Mouse (Mus musculus) thymus, adult 18-20 months (tissue): Measurements from ENCODE around the gene Yipf6.
A peak's percentile ranks its signal among the peaks of the same experiment; 100 is the strongest.
"Not testable (repeated sequence)": the region's sequence is repeated elsewhere in the genome, so short reads cannot be mapped to it uniquely, and the experiment has no call there.

Source experiments
- DNase-seq, 2 experiments: peaks; one replicate each; pipeline ENCODE4 v3.0.0; 2022; ENCODE audit warnings: mixed read lengths in 2 of 2

Yipf6 gene

DNA sequence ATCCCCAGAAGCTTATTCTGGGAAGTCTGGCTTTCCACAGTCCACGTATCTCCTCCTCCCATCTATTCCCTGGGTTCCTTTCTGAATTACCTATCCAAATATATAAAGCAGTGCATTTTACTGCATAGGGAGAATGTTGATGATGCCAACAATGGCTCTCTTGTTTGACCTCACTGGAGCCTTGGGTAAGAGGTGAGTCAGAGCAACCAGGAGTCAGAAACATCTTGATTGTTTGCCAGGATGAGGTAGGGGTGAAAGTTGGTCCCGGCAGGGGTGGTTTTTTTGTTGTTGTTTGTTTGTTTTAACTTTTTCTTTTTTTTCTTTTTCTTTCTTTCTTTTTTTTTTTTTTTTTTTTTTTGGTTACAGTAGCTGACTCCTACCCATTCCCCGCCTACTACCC, at the start of gene Yipf6:
Gene Yipf6, plus strand, starts transcription at position 216 of the 400 bp plus-strand sequence.
- no peak for DNase-seq

DNA sequence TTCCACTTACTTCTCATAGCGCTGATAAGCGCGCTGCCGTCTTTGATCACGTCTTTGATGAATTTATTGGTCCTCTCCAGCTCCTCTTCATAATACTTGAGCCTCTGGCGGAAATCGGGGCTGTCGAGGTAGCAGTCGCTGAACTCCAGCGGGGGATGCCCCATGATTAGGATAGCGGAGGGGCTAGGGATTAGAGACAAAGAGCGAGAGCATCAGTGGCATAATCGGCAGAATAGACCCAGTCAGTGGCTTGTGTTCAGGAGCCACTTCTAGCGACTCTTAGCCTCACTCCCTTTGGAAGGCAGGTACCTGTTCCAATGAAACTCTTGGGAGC, 46.1 kb upstream of the Yipf6 start:
- DNase-seq, result no peak

DNA sequence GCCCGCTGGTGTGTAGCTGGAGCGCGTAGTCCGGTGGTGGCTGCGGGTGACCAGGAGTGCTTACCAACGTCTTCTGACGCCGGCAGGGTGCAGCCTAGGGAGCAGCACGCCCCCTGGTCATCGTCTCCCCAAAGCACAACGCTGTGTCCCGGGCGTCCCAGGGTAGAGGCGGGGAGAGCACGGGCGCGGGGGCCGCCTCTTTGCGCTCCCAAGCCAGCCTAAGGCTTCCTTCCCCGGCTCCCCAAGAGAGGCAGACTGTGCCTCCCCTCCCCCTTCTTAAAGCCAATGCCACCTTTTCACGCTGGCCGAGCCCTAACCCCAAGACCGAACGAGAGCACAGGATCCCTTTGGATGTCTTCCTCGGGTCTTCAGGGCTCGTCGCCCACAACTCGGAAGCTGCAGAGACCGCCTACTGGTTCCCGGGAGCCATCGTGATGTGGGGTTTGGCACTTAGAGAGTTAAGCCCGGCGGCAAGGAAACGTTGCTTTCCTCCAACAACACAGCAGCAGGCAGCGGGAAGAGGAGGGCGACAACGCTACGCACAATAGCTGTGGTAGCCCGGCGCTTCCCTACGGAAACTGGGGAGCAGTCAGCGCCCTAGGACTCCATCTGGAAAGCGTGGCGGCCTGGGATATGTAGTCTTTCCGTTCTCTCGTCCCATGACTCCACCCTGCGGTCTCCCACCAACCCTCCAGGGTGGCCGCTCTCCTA, 45.6 kb upstream of the Yipf6 start, which contains the start of gene Ophn1:
Gene Ophn1, minus strand, starts transcription at position 620 of the 711 bp plus-strand sequence.
- peak in 1 of 2 experiments; percentile 4 for DNase-seq

DNA sequence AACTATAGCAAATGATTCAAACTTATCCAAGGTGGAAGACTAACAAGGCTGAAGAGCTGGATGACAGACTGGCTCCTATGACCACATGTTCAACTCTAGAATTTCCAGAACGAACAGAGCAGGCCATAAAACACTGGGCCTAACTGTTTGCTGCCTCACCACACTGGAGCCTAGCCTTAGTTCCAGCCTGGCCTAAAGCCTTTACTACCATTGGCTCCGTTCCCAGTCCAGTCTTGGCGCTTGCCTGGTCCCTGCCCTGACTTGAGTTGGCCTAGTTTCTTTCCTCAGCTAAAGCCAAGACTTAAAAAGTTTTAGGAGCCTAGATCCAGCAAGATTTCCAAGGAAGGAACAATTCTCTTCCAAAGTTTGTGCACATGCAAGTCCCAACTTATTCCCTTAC, 37.8 kb upstream of the Yipf6 start:
- no peak for DNase-seq

DNA sequence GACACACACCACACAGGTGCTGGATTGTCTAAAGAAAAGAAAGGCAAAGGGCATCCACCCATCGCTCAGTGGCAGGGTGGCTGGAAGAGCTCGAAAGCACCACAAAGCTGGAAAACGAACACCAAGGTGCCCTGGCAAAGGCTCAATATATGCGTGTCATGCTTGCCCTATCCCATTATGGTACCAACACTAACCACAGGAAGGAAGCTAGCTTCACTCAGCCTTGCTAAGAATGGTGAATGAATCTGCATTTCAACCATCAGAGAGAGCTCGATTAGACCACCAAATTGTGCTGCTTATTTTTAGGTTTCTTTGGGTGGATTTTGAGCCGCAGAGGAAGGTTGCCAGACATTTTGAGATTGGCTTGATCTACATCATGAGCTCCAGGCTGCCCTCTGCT, 31.9 kb upstream of the Yipf6 start:
- no peak for DNase-seq

DNA sequence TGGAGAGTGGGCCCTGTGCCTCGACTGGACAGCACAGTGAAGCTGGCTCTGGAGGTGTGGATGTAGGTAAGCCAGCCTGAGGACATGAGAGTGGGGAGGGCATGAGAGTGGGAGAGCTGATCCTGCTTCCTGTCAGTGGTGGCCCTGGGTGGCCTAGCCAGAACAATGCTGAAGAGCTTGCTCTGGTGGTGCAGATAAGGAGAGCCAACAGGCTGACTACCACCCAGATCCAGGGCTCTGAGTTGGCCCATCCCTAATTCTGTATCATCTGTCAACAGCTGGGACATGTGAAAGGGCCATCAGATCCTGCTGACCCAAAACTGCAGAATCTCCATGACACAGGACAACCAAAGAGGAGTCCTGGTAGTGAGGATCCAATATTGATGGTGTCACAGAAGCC, 27.2 kb upstream of the Yipf6 start:
- DNase-seq, result no peak

DNA sequence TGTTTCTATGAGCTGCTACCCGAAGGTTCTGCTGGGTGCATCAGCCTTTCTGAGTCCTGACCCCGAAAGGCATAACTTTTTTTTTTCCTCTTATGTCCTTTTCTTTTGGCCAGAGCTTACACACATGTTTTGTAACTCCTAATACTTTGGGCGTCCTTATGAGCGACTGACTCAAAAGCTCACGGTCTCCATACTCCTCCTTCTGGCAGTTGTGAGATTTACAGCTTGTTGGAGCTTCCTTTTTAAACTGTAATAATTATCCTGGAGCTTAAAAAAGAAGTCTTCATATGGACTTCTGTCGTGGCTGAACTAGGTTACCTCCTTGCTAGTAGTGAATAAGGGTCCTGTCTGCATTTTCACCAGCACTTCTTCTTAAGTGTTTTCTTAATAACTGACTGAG, 16.7 kb upstream of the Yipf6 start:
- no peak for DNase-seq

DNA sequence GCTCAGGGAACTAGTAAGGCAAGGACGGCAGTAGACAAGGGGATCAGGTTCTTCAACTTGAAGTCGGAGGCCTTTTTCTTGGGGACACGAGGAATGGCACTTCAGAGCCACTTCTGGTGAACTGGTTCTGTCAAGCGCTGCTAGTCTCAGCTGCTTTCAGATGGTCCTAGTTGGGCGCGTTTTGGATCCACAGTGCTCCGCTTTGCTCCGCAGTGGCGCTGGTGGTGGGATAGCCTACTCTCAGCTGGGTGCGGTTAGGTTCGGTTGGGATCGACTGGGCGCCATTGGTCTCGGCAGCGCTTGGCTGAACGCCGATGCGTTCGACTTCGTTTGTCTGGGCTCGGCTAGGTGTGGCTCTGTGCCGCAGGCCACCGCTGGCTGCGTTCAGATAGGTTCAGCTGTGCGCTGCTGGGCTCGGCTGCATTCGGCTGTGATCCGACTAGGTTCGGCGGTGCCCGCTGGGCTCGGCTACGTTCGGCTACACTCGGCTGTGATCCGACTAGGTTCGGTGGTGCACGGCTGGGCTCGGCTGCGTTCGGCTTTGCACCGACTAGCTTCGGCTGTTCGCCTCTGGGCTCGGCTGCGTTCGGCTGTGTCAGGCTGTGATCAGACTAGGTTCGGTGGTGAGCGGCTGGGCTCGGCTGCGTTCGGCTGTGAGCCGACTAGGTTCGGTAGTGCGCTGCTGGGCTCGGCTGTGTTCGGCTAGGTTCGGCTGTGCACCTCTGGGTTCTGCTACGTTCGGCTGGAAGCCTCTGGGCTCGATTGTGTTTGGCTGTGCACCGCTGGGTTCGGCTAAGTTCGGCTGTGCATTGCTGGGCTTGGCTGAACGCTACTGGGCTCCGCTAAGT, 815 bp downstream of the Yipf6 start:
- DNase-seq, result peak; percentile 73 to 79

DNA sequence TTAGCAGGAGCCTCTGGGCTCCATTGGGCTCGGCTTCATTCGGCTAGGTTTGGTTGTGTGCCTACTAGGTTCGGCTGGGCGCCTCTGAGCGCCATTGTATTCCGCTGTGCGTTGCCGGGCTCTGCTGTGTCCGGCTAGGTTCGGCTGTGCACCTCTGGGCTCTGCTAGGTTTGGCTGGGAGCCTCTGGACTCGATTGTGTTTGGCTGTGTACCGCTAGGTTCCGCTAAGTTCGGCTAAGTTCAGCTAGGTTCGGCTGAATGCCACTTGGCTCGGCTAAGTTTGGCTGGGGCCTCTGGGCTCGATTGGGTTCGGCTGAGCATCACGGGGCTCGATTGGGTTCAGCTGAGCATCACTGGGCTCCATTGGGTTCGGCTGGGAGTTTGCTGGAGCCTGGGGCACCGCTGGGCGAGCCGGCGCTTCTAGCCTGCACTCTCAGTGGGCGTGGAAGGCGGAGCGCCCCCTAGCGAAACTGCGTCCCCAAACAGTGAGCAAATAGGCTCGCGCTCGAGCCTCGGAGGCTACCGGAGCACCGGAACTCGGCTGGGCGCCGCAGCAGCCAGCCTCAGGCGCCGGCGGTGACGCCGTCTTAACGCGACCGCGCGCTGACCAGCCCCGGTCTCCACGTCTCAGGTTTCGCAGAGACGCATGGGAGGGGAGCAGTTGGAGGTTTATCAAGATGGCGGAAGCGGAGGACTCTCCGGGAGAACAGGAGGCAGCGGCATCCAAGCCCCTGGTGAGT, 1.6 kb downstream of the Yipf6 start:
- peak; percentile 83 to 85 for DNase-seq

DNA sequence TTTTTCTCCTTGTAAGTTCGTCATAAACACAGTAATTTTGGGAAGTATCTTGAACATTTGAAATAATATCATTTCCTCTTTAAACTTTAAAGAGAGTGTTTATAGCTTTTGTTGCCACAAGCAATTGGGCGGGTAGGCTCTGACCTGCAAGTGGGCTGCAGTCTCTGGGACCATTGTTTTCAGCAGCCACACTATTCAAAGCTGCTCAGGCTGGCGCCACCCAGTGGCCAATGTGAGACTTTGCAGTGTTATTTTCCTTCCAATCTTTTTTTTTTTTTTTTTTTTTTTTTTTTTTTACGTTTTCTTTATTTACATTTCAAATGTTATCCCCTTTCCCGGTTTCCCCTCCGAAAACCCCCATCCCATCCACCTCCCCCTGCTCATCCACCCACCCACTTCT, 17.8 kb downstream of the Yipf6 start:
- peak in 1 of 2 experiments; percentile 1 for DNase-seq

DNA sequence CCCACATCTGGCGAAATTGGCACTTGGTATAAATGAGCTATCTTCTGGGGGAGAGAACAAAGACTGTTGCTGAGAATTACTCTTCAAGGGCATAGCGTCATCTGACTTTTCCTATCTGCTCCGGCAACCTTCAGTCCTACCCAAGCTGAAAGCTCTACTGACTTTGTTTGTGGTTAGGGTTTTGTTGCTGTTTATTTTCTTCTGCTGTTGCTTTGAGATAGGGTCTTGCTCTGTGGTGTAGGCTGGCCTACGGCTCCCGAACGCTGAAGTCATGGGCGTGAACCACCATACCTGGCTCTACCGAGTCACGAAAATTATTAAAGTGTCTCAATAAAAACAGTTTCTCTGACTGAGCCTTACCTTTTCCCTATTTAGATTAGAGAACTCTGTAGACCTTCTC, 22.2 kb downstream of the Yipf6 start:
- no peak for DNase-seq

DNA sequence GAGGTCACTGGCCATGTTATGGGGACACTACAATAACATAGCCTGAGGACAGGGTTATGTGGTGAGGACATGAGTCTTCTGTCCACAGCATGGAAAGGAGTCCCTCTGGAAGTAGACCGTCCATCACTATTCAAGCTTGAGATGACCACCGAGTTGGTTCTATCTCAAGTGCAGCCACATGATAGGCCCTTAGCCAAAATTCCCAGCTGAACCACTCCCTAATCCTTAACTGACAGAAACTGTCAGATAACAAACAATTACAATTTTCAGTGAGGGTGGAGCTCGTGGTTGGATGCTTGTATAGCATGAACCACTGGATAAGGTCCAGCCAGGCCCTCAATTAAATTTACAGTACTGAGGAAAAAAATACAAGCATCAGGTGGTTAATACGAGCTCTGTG, 22.9 kb downstream of the Yipf6 start:
- DNase-seq, result no peak

DNA sequence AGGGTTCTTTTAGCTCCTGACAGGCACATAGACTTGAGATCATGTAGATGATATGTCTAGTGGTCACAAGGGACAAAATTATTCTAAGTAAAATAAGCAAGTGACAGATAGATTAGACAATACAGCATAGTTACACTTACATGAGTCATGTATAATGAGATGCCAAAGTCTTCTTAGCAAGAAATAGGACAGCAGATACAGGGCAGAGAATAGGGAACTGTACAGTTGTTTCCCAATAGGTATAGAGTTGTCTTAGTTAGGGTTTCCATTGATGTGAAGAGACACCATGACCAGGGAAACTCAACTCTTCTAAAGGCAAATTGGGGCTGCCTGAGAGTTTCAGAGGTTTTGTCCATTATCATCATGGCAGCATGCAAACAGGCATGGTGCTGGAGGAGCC, 27.6 kb downstream of the Yipf6 start:
- DNase-seq, result no peak

DNA sequence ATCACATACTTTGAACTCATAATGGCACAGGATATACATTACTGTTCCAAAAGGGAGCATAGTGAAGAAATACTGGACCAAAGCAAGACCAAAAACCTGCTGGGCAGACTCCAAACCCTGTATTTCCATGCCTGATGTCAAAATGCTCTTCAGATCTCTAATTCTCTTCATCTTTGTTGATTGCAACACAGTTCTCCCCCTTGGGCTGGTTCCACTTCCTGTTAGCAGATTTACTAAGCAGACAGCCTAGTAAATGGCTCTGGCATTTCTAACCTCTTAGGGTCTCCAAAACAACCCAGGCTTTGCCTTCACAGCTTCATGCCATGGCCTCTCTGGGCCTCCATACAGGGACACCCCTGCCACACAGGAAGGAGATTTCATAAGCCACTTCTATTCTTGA, 28.4 kb downstream of the Yipf6 start:
- no peak for DNase-seq

DNA sequence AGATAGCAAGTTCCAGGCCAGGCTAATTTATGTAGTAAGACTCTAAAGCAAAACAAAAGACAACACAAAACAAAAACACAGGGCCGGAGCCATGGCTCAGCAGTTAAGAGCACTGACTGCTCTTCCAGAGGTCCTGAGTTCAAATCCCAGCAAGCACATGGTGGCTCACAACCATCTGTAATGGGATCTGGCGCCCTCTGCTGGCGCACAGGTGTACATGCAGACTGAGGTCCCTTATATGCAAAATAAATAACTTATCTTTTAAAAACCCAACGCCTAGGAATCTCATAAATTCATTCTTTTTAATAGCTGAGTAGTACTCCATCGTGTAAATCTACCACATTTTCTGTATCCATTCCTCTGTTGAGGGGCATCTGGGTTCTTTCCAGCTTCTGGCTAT, 50.5 kb downstream of the Yipf6 start:
- not testable (repeated sequence) for DNase-seq

DNA sequence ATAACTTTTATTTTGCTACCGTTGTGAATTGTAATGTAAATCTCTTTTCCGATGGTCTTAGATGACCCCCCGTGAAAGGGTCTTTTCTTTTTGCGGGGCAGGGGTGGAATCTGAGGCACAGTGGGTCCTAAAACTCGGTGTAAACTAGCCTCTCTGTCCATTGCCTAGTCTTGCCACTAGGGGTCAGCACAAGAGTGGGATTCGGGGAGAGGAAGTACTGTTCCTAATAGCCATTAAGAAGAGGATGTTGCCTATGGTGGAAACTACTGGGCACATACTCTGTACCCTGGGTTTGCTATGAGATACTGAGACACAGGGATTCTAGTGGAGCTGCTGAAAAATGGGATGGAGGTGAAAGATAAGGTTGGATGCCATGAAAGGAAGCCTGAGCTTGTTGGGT, 53.5 kb downstream of the Yipf6 start:
- DNase-seq, result peak in 1 of 2 experiments; percentile 8
